Comparison of ENCODE assay signal across 8 mouse cellular contexts in genomic region chr6:53319543-53320325, GRCm38 (mm10). TPM values are rescaled to one million over a fixed set of nuclear protein-coding genes. Genes with fewer than 3 reads are reported as not detected.
A peak's percentile ranks its signal among the peaks of the same experiment; 100 is the strongest.
DNase-seq lines count a peak whose midpoint lies in the region.

No protein-coding gene starts in this region.

- peak; percentile 8 to 31 for DNase-seq in kidney, postnatal 4 days
- DNase-seq in kidney, adult 9 months, result no peak
- DNase-seq in cerebellum, postnatal 10 days, result peak; percentile 59 to 67
- DNase-seq in gastrocnemius, postnatal 25 days, result peak; percentile 74
- DNase-seq in lung, postnatal 36 days, result peak; percentile 20
- no peak for DNase-seq in thymus, postnatal 0 days (ENCODE audit: low spot score)
- no peak for DNase-seq in adrenal gland, postnatal 14 days
- DNase-seq in ovary, postnatal 14 days (ENCODE audit: low spot score), result no peak

RNA-seq across cellular contexts. Expression of gene Creb5, which starts 32.7 kb away (rescaled TPM):
- 1 to 10 TPM; 7.5 to 9.2 TPM for total RNA-seq in gastrocnemius, postnatal 25 days (2021)
- polyA plus RNA-seq in thymus, postnatal 0 days (2015; fragmentation: Nextera tagmentation; extraction: Ambion mirVana), result 0.99 and 1.1 TPM in 2 replicates
- 3.4 TPM in 2 replicates for total RNA-seq in adrenal gland, postnatal 14 days (2021)

Comparison
In these comparisons a context has a peak if more than half of its experiments do, and no peak if none do; other contexts are left out.
1. DNase-seq: peak in kidney, postnatal 4 days (2 of 2), cerebellum, postnatal 10 days (2 of 2), gastrocnemius, postnatal 25 days (single experiment) and lung, postnatal 36 days (single experiment); none in kidney, adult 9 months (single experiment), thymus, postnatal 0 days (single experiment), adrenal gland, postnatal 14 days (single experiment) and ovary, postnatal 14 days (single experiment).